In genomic region chr11:106777395-106777794, GRCm38 (mm10) we compare ENCODE assay signal across 14 mouse cellular contexts. TPM values are rescaled to one million over a fixed set of nuclear protein-coding genes. Genes with fewer than 3 reads are reported as not detected.
DNase-seq lines count a peak whose midpoint lies in the region; ATAC-seq and TF ChIP-seq lines count a peak whose summit lies in the region.
"Had no signal": no experiment of that assay in that cellular context is flagged by ENCODE, and none has a peak within 500 bp of the region (broad histone marks: within the 10 kb centered on the region; RNA-seq: fewer than 3 reads in every experiment).

No protein-coding gene starts in this region.

- no peak overlapping the region for H3K27ac ChIP-seq in embryonic facial prominence, embryonic 13.5 days
- no peak overlapping the region for H3K27ac ChIP-seq in embryonic facial prominence, embryonic 10.5 days (replicated peaks)
- no peak overlapping the region for H3K27ac ChIP-seq in neural tube, embryonic 13.5 days (replicated peaks)
- no peak overlapping the region for H3K27ac ChIP-seq in liver, embryonic 14.5 days
- H3K27ac ChIP-seq: kidney, postnatal 0 days had no signal

- no peaks in the 10 kb centered on the region for H3K27me3 ChIP-seq in embryonic facial prominence, embryonic 13.5 days
- H3K27me3 ChIP-seq in embryonic facial prominence, embryonic 10.5 days (replicated peaks; ENCODE audit: low read depth, poor library complexity, severe bottlenecking) = no peaks in the 10 kb centered on the region
- no peaks in the 10 kb centered on the region for H3K27me3 ChIP-seq in neural tube, embryonic 13.5 days
- H3K27me3 ChIP-seq in liver, embryonic 14.5 days (ENCODE audit: control insufficient read depth, insufficient read depth, low read length) = no peaks in the 10 kb centered on the region

- peak overlapping the region; percentile 32; the same call in 1 of the 2 replicates for H3K9ac ChIP-seq in embryonic facial prominence, embryonic 13.5 days
- peak overlapping the region; percentile 22; the same call in 1 of the 2 replicates for H3K9ac ChIP-seq in neural tube, embryonic 13.5 days
- H3K9ac ChIP-seq in liver, embryonic 14.5 days (replicated peaks) = no peak overlapping the region

- TF ChIP-seq CTCF in liver, embryonic 14.5 days (IDR thresholded peaks at IDR 0.05; ENCODE audit: low read depth) = no peak

- peaks cover 60% of the 10 kb centered on the region for H3K36me3 ChIP-seq in embryonic facial prominence, embryonic 13.5 days
- peaks cover 81% of the 10 kb centered on the region for H3K36me3 ChIP-seq in embryonic facial prominence, embryonic 10.5 days (replicated peaks)
- H3K36me3 ChIP-seq in neural tube, embryonic 13.5 days = peaks cover 65% of the 10 kb centered on the region
- peaks cover 56% of the 10 kb centered on the region for H3K36me3 ChIP-seq in liver, embryonic 14.5 days (replicated peaks; ENCODE audit: control insufficient read depth, insufficient read depth, low read depth)

- 90% methylated on average over 3 of the region's 3 CpGs for WGBS in embryonic facial prominence, embryonic 13.5 days
- WGBS in embryonic facial prominence, embryonic 10.5 days = 90% methylated on average over 3 of the region's 3 CpGs
- 93% methylated on average over 3 of the region's 3 CpGs for WGBS in neural tube, embryonic 13.5 days
- 75% methylated on average over 3 of the region's 3 CpGs for WGBS in liver, embryonic 14.5 days (ENCODE audit: insufficient replicate concordance)

- H3K9me3 ChIP-seq in embryonic facial prominence, embryonic 13.5 days = no peaks in the 10 kb centered on the region
- H3K9me3 ChIP-seq in embryonic facial prominence, embryonic 10.5 days = no peaks in the 10 kb centered on the region
- H3K9me3 ChIP-seq in neural tube, embryonic 13.5 days = no peaks in the 10 kb centered on the region
- no peaks in the 10 kb centered on the region for H3K9me3 ChIP-seq in liver, embryonic 14.5 days (ENCODE audit: control insufficient read depth, low read length)

- ATAC-seq in embryonic facial prominence, embryonic 13.5 days (ENCODE audit: insufficient number of reproducible peaks, insufficient read depth, low FRiP score, low TSS enrichment, low read depth) = no peak
- no peak for ATAC-seq in neural tube, embryonic 13.5 days (ENCODE audit: low read depth)
- ATAC-seq in liver, embryonic 14.5 days (ENCODE audit: insufficient read depth) = no peak
- ATAC-seq in megakaryocyte-erythroid progenitor cell, adult 5-6 weeks (replicated peaks; ENCODE audit: low FRiP score, low TSS enrichment, poor library complexity, severe bottlenecking) = no peak

- H3K4me3 ChIP-seq in embryonic facial prominence, embryonic 13.5 days = no peak overlapping the region
- no peak overlapping the region; the same call in 1 of the 2 replicates for H3K4me3 ChIP-seq in embryonic facial prominence, embryonic 10.5 days
- no peak overlapping the region for H3K4me3 ChIP-seq in neural tube, embryonic 13.5 days
- H3K4me3 ChIP-seq in liver, embryonic 14.5 days (ENCODE audit: insufficient read depth in 1 of 2, low read depth in 2 of 2, low read length in 2 of 2) = no peak overlapping the region

- H3K4me2 ChIP-seq in embryonic facial prominence, embryonic 13.5 days = peak overlapping the region; percentile 65; the same call in 1 of the 2 replicates
- H3K4me2 ChIP-seq in neural tube, embryonic 13.5 days = no peak overlapping the region
- H3K4me2 ChIP-seq in liver, embryonic 14.5 days (ENCODE audit: low read depth) = peak overlapping the region; percentile 85

- no peak for DNase-seq in embryonic facial prominence, embryonic 10.5 days (ENCODE audit: low spot score)
- no peak for DNase-seq in neural tube, embryonic 10.5 days (ENCODE audit: extremely low spot score, low spot score)
- no peak for DNase-seq in liver, embryonic 14.5 days (ENCODE audit: low read depth in 3 of 3, low spot score in 3 of 3)
- DNase-seq in natural killer cell, adult 2 months (ENCODE audit: low spot score in 2 of 2) = no peak
- no peak for DNase-seq in spleen, postnatal 14 days (ENCODE audit: low spot score in 2 of 2)
- DNase-seq: adrenal gland, adult 2 months; B cell, adult 2 months; heart, adult 18-20 months; heart, postnatal 36 days had no signal

- no peak for TF ChIP-seq EP300 in liver, embryonic 14.5 days (IDR thresholded peaks at IDR 0.05; ENCODE audit: low read depth)

- H3K4me1 ChIP-seq in embryonic facial prominence, embryonic 13.5 days = peaks cover 12% of the 10 kb centered on the region
- peaks cover 6% of the 10 kb centered on the region for H3K4me1 ChIP-seq in embryonic facial prominence, embryonic 10.5 days
- H3K4me1 ChIP-seq in neural tube, embryonic 13.5 days (replicated peaks) = peaks cover 27% of the 10 kb centered on the region
- H3K4me1 ChIP-seq in liver, embryonic 14.5 days (replicated peaks; ENCODE audit: control insufficient read depth in 2 of 2, insufficient read depth in 2 of 2, low read length in 1 of 2) = peaks cover 6 to 12% of the 10 kb centered on the region in 2 experiments

RNA-seq across cellular contexts. Expression of gene Polg2, which starts 1.9 kb away (rescaled TPM):
- 14.1 and 14.7 TPM in 2 replicates for polyA plus RNA-seq in embryonic facial prominence, embryonic 13.5 days (2015; fragmentation: Nextera tagmentation; extraction: Ambion mirVana)
- polyA plus RNA-seq in embryonic facial prominence, embryonic 10.5 days (2016; fragmentation: Nextera tagmentation; extraction: Ambion mirVana) = 9.9 and 11.2 TPM in 2 replicates
- polyA plus RNA-seq in neural tube, embryonic 13.5 days (2015; fragmentation: Nextera tagmentation; extraction: Ambion mirVana) = 7.7 and 9.9 TPM in 2 replicates
- 2.7 and 3.8 TPM in 2 replicates for polyA plus RNA-seq in liver, embryonic 14.5 days (2012; rRNA removed)
- polyA plus RNA-seq in liver, embryonic 14.5 days (2014; fragmentation: Nextera tagmentation; extraction: Ambion mirVana) = 4.4 and 5.0 TPM in 2 replicates
- total RNA-seq in megakaryocyte-erythroid progenitor cell, adult 5-6 weeks (2014; fragmentation: Nextera tagmentation) = 6.8 and 15.3 TPM in 2 replicates
- total RNA-seq in megakaryocyte-erythroid progenitor cell, adult 5-6 weeks (2017) = 16.4 and 18.1 TPM in 2 replicates

RNA-seq across cellular contexts. Expression of gene Ddx5, which starts 11.6 kb away (rescaled TPM):
- polyA plus RNA-seq in embryonic facial prominence, embryonic 13.5 days (2015; fragmentation: Nextera tagmentation; extraction: Ambion mirVana) = 345 and 370 TPM in 2 replicates
- polyA plus RNA-seq in embryonic facial prominence, embryonic 10.5 days (2016; fragmentation: Nextera tagmentation; extraction: Ambion mirVana) = 312 and 326 TPM in 2 replicates
- 386 and 441 TPM in 2 replicates for polyA plus RNA-seq in neural tube, embryonic 13.5 days (2015; fragmentation: Nextera tagmentation; extraction: Ambion mirVana)
- 87.2 and 138 TPM in 2 replicates for polyA plus RNA-seq in liver, embryonic 14.5 days (2012; rRNA removed)
- polyA plus RNA-seq in liver, embryonic 14.5 days (2014; fragmentation: Nextera tagmentation; extraction: Ambion mirVana) = 122 and 130 TPM in 2 replicates
- total RNA-seq in megakaryocyte-erythroid progenitor cell, adult 5-6 weeks (2014; fragmentation: Nextera tagmentation) = 569 and 578 TPM in 2 replicates
- 1,198 and 1,708 TPM in 2 replicates for total RNA-seq in megakaryocyte-erythroid progenitor cell, adult 5-6 weeks (2017)

RNA-seq across cellular contexts. Expression of gene Cep95, which starts 11.7 kb away (rescaled TPM):
- polyA plus RNA-seq in embryonic facial prominence, embryonic 13.5 days (2015; fragmentation: Nextera tagmentation; extraction: Ambion mirVana) = 28.2 and 30.5 TPM in 2 replicates
- polyA plus RNA-seq in embryonic facial prominence, embryonic 10.5 days (2016; fragmentation: Nextera tagmentation; extraction: Ambion mirVana) = 17.6 and 19.7 TPM in 2 replicates
- polyA plus RNA-seq in neural tube, embryonic 13.5 days (2015; fragmentation: Nextera tagmentation; extraction: Ambion mirVana) = 18.4 and 19.9 TPM in 2 replicates
- polyA plus RNA-seq in liver, embryonic 14.5 days (2012; rRNA removed) = 4.0 and 9.9 TPM in 2 replicates
- polyA plus RNA-seq in liver, embryonic 14.5 days (2014; fragmentation: Nextera tagmentation; extraction: Ambion mirVana) = 6.1 and 6.6 TPM in 2 replicates
- total RNA-seq in megakaryocyte-erythroid progenitor cell, adult 5-6 weeks (2014; fragmentation: Nextera tagmentation) = 52.0 and 58.1 TPM in 2 replicates
- total RNA-seq in megakaryocyte-erythroid progenitor cell, adult 5-6 weeks (2017) = 25.2 and 42.1 TPM in 2 replicates

RNA-seq across cellular contexts. Expression of gene Milr1, which starts 26.4 kb away (rescaled TPM):
- polyA plus RNA-seq in embryonic facial prominence, embryonic 13.5 days (2015; fragmentation: Nextera tagmentation; extraction: Ambion mirVana) = 1.9 and 2.3 TPM in 2 replicates
- polyA plus RNA-seq in embryonic facial prominence, embryonic 10.5 days (2016; fragmentation: Nextera tagmentation; extraction: Ambion mirVana) = 0.59 and 1.1 TPM in 2 replicates
- polyA plus RNA-seq in neural tube, embryonic 13.5 days (2015; fragmentation: Nextera tagmentation; extraction: Ambion mirVana) = 1.3 and 1.5 TPM in 2 replicates
- 1.00 and 2.2 TPM in 2 replicates for polyA plus RNA-seq in liver, embryonic 14.5 days (2012; rRNA removed)
- 2.2 and 3.0 TPM in 2 replicates for polyA plus RNA-seq in liver, embryonic 14.5 days (2014; fragmentation: Nextera tagmentation; extraction: Ambion mirVana)
- 1.3 and 2.7 TPM in 2 replicates for total RNA-seq in megakaryocyte-erythroid progenitor cell, adult 5-6 weeks (2014; fragmentation: Nextera tagmentation)
- 3.4 and 3.5 TPM in 2 replicates for total RNA-seq in megakaryocyte-erythroid progenitor cell, adult 5-6 weeks (2017)
- total RNA-seq: midbrain, postnatal 0 days had no signal
- polyA plus RNA-seq: adrenal gland, adult 2 months had no signal

RNA-seq across cellular contexts. Expression of gene Pecam1, which starts 27.0 kb away (rescaled TPM):
- 29.0 and 33.7 TPM in 2 replicates for polyA plus RNA-seq in embryonic facial prominence, embryonic 13.5 days (2015; fragmentation: Nextera tagmentation; extraction: Ambion mirVana)
- 17.3 and 20.8 TPM in 2 replicates for polyA plus RNA-seq in embryonic facial prominence, embryonic 10.5 days (2016; fragmentation: Nextera tagmentation; extraction: Ambion mirVana)
- polyA plus RNA-seq in neural tube, embryonic 13.5 days (2015; fragmentation: Nextera tagmentation; extraction: Ambion mirVana) = 20.6 and 26.8 TPM in 2 replicates
- polyA plus RNA-seq in liver, embryonic 14.5 days (2012; rRNA removed) = 4.6 and 6.3 TPM in 2 replicates
- 5.5 and 6.1 TPM in 2 replicates for polyA plus RNA-seq in liver, embryonic 14.5 days (2014; fragmentation: Nextera tagmentation; extraction: Ambion mirVana)
- 9.2 and 11.1 TPM in 2 replicates for total RNA-seq in megakaryocyte-erythroid progenitor cell, adult 5-6 weeks (2014; fragmentation: Nextera tagmentation)
- 8.8 and 14.6 TPM in 2 replicates for total RNA-seq in megakaryocyte-erythroid progenitor cell, adult 5-6 weeks (2017)
